Mouse (Mus musculus) Patski (cell line): ENCODE data around the gene Ghr. TPM values are rescaled to one million over a fixed set of nuclear protein-coding genes. Genes with fewer than 3 reads are reported as not detected.

Experiments used
- ATAC-seq: fragments of 100-300 bp; one replicate; pipeline ENCODE4 v1.8.0; 2021
- CTCF ChIA-PET: fragments of 350-600 bp; sonication (Branson Sonifier 250); formaldehyde crosslinking; loops from one replicate; lab custom pipeline; 2022; ENCODE audit warnings: inconsistent platforms; lab: Charles Lee
- POLR2A ChIA-PET: fragments of 350-600 bp; sonication (Branson Sonifier 250); formaldehyde crosslinking; loops from one replicate; lab custom pipeline; 2022; ENCODE audit warnings: antibody characterized with exemption, inconsistent platforms; lab: Charles Lee
- DNase-seq: peaks from one replicate; pipeline ENCODE4 v3.0.0-alpha.2; 2011; ENCODE audit warnings: low read depth, low spot score
- H3K27me3 ChIP-seq: fragments of 371-371 bp; one replicate; pipeline ENCODE4 v1.5.1; 2021
- CTCF ChIP-seq: fragments of 100-300 bp; IDR thresholded peaks from one replicate; pipeline ENCODE4 v1.5.1; 2021
- in situ Hi-C: fragments of 300-500 bp; cut with MboI; formaldehyde crosslinking; loops from 3 replicates; pipeline ENCODE4 v1.11.1; 2018; ENCODE audit warnings: low pct_unique_long_range_greater_than_20kb, mixed read lengths
- polyA plus RNA-seq: library from polyadenylated mRNA; unstranded; gene quantifications from one replicate; pipeline ENCODE4 v1.2.3, GENCODE M21; 2021

Gene Ghr
- polyA plus RNA-seq, 1 experiment from 2014 or later, result 46.8 TPM

DNA sequence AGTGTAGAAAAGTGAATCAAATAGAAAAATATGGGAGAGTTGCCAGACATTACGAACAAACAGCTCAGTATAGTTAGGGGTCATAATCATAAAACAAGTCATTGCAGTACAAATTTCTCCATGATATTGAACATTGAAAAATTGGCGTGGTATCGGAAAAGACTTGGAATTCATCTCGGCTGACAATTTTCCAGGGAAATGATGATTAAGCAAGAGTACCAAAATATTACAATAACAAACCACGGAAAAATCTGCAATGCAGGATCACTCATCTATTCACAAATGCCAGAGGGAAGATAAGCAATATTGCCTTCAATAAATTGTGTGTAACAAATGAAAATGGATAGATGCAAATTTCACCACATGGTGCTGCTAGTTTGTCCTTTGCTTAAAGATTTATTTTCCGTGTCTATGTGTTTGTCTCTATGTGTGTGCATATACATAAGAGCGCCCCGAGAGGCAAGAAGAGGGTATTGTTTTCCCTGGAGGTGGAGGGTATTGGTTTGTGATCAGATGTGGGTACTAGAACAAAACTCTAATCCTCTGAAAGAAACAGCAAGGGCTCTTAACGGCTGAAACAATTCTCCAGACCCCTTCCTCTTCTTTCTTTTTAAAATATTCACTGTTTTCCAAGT, 85.2 kb downstream of the Ghr start:
- DNase-seq (no peak), ATAC-seq (no peak)
- TF ChIP-seq CTCF, result no peak
- H3K27me3 ChIP-seq, result no peaks in the 10 kb centered on the region
- ChIA-PET POLR2A (interaction anchor here (1.6 kb wide), 1 partner anchor 14 kb away, joined by 3 read pairs; no protein-coding TSS in a partner anchor), CTCF (interaction anchor here (1.3 kb wide), 1 partner anchor 11 kb away, joined by 5 read pairs; no protein-coding TSS in a partner anchor)
- in situ Hi-C loops, result no loop called here

DNA sequence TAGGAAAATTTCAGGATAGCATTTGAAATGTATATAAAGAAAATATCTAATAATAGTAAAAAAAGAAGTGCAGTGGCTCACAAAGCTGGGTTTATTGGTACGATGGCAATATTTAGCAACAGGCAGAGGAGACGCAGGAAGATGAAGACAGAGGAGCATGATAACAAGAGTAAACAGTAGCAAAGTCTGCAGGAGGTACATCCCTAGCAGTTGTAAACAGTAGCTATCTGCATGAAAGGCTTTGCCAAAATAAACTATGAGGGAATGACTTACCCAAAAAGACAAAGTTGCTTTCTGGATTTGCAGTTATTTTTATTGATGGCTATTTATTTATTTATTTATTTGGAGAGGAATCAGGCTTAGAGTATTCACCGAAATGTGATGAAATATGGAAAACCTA, 92.4 kb downstream of the Ghr start:
- no peaks in the 10 kb centered on the region for H3K27me3 ChIP-seq
- ChIA-PET CTCF (interaction anchor here (1.7 kb wide), 1 partner anchor 91 kb away, joined by 5 read pairs; no protein-coding TSS in a partner anchor), POLR2A (no interaction called here)
- DNase-seq, result no peak
- in situ Hi-C loops, result no loop called here
- ATAC-seq, result no peak
- TF ChIP-seq CTCF, result no peak

DNA sequence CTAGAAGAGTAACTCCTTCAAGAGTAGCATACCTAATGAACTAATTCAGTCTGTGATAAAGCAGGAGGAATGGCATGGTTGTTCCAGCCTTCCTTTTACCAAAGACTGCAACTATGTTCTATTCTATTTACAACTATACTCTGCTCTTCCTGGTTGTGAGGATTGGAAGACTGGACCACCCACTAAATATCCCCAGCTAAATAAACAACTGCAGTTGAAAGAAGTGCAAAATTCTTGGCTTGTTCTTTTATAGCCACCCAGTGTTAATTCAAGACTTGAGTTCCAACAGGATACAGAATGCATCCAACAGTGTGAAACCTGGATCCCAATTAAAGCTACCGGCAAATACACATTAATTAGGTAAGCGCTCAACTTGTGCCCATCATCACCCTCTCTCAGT, 93.3 kb downstream of the Ghr start:
- in situ Hi-C loops, result no loop called here
- no peak for DNase-seq
- H3K27me3 ChIP-seq, result no peaks in the 10 kb centered on the region
- ChIA-PET POLR2A (no interaction called here), CTCF (interaction anchor here (1.3 to 1.7 kb wide), 2 partner anchors 92 to 134 kb away, joined by 4 to 5 read pairs; no protein-coding TSS in a partner anchor)
- ATAC-seq, result no peak
- TF ChIP-seq CTCF, result no peak

DNA sequence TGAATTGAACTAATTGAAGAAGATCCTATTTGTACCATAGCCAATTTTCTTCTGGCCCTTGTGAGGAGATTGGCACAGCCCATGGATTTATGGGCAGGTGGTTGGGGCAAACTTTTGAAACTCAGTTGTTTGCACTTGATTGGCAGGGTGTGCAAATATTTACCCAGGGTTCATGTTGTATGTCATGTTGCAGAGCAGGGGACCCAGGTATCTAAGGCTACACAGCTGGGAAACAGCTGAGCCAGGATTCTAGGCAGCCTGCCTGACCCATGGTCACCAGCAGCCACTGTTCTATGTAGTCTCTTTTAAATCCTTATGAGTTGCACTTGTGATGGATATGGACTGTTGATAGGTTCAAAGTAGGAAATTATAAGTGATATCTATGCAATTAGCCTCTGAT, 94.1 kb downstream of the Ghr start:
- ChIA-PET POLR2A (no interaction called here), CTCF (interaction anchor here (1.3 kb wide), 1 partner anchor 133 kb away, joined by 4 read pairs; no protein-coding TSS in a partner anchor)
- DNase-seq (no peak), ATAC-seq (no peak)
- H3K27me3 ChIP-seq, result no peaks in the 10 kb centered on the region
- in situ Hi-C loops, result no loop called here
- TF ChIP-seq CTCF, result no peak

DNA sequence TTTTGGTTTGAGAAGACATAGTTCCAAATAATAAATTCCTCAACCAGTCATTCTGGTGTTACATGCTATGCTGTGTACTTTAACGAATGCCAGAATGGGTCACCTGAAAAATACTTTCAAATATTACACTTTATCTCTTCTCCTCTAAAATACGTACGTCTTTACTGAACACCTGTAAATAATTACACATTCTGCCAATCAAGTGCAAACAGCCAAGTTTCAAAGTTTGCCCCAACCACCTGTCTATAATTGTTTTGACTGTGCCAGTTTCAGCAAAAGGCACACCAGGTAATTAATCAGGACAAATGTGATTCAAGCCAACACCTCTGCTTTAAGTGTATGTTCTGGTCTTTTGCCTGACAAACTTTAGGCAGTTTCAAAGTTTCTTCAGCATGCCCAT, 94.7 kb downstream of the Ghr start:
- in situ Hi-C loops, result no loop called here
- no peaks in the 10 kb centered on the region for H3K27me3 ChIP-seq
- ATAC-seq (no peak), DNase-seq (no peak)
- ChIA-PET POLR2A (no interaction called here), CTCF (no interaction called here)
- TF ChIP-seq CTCF, result no peak

DNA sequence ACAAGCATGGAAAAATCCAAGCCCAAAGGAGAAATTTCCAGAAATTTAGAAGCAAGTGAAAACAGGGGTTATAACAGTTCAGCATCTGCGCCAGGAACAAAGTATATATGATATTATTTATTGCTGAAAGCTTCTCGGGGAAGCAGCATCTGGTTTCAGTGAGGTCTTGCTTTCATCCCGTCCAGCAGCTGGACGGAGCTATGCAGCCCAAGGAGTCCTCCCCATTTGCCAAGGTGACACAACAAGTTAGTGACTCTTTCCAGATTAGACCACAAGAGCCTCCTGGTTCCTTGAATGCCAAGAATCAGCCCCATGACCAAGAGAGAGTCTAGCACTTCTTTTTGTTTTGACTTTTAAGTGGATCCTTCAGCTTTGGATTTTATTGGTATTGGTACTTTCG, 96.6 kb downstream of the Ghr start:
- POLR2A ChIA-PET, result interaction anchor here (1.0 kb wide), 1 partner anchor 19 kb away, joined by 6 read pairs; no protein-coding TSS in a partner anchor
- H3K27me3 ChIP-seq, result no peaks in the 10 kb centered on the region
- CTCF ChIA-PET, result interaction anchor here (1.0 to 1.4 kb wide), 2 partner anchors 18 to 27 kb away, joined by 3 read pairs; no protein-coding TSS in a partner anchor
- in situ Hi-C loops, result no loop called here
- no peak for TF ChIP-seq CTCF
- DNase-seq, result no peak
- ATAC-seq, result no peak

DNA sequence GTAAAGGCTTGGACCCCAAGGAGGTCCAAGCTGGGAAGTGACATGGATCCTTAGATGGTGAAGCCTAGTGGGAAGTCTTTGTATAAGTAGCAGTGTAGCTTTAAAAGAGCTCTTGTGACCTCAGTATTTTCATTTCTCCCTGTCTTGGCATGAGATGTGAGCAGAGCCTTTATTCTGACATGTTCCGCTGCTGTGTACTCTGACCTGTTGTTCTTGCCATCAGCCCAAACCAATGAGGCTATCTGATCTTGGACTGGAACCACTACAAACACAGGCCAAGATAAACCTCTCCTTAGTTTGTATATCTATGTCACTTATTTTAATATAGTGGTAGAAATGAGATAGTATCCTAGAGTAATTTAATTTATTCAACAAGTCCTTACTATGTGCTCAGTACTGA, 97.9 kb downstream of the Ghr start:
- in situ Hi-C loops, result no loop called here
- no peak for TF ChIP-seq CTCF
- POLR2A ChIA-PET, result no interaction called here
- no peak for ATAC-seq
- CTCF ChIA-PET, result no interaction called here
- no peaks in the 10 kb centered on the region for H3K27me3 ChIP-seq
- no peak for DNase-seq

DNA sequence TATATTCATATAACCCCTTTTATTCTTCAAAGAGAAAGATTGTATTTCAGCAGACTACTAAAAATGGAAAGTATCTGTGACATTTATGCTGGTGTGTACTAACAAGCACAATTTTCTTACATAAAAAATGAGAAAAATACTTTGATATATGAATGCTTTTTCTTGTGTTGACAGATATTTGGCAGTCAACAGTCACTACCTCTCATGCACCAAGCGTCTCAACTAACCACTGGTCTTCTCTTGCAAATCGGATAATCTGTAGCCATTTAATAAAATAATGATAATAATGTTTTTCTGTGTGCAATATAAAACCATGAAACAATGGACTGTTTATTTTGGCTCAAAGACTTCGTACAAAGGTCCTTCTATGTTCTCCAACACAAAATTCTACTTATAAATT, 99.8 kb downstream of the Ghr start:
- TF ChIP-seq CTCF, result no peak
- no peaks in the 10 kb centered on the region for H3K27me3 ChIP-seq
- ChIA-PET POLR2A (no interaction called here), CTCF (no interaction called here)
- ATAC-seq (no peak), DNase-seq (no peak)
- in situ Hi-C loops, result no loop called here

DNA sequence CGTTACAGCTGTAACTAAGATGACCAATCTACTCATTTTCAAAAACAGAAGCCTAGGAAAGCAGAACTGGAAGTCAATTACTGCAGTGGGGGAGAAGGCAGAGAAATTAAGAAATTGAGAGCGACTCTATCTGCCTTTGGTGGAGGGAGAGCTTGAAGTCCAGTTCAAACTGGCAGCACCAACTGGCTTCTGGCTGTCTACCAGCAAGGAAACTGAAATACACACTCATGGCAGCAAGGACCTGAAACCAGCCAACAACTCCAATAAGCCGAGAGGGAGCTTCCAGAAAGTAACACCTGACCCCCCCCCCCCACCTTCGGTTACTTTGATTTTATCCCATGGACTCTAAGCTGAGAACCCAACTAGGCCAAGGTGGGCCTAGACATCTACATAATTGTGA, 114.1 kb downstream of the Ghr start:
- DNase-seq, result no peak
- ChIA-PET CTCF (interaction anchor here (0.8 kb wide), 2 partner anchors 17 to 28 kb away, joined by 3 read pairs; no protein-coding TSS in a partner anchor), POLR2A (no interaction called here)
- H3K27me3 ChIP-seq, result no peaks in the 10 kb centered on the region
- in situ Hi-C loops, result no loop called here
- ATAC-seq, result no peak
- no peak for TF ChIP-seq CTCF

DNA sequence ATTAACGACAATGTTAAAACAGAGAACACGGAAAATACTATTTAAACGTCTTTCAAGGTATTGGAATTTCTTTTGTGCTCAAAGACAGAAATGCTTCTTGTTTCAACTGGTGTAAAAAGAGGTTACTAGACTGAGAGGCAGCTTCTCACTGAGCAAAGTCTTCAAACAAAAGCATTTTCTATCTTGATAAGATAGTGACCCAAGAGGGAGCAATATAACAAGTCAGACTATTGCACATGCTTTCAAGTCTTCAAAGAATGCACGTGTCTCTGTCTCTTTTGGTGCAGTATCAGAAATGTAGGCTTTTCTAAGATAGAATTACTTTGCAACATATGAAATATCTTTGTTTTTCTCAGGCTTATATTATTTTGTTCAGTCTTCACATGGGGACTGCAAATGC, 116.7 kb downstream of the Ghr start:
- ChIA-PET CTCF (no interaction called here), POLR2A (no interaction called here)
- in situ Hi-C loops, result no loop called here
- DNase-seq (no peak), ATAC-seq (no peak)
- no peaks in the 10 kb centered on the region for H3K27me3 ChIP-seq
- no peak for TF ChIP-seq CTCF

DNA sequence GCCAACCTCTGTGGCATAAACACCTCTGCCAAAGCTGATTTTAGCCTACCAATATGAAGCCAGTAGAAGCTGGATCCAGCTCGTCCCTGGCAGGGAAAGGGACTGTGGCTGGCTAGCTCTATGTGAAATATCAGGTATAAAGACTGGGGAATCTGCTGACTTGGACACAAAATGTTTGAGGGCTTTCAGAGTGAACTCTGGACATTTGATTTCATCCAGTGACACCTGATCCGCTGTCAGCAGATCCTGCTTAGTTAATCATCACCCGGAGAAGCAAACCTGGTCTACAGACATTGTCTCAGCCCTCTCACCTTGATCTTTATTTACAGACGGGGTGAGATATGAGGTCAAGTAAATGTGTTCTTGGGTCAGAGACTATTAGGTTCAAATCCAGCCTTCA, 118.5 kb downstream of the Ghr start:
- no peak for TF ChIP-seq CTCF
- ChIA-PET POLR2A (no interaction called here), CTCF (interaction anchor here (1.0 kb wide), 1 partner anchor 21 kb away, joined by 3 read pairs; no protein-coding TSS in a partner anchor)
- in situ Hi-C loops, result no loop called here
- DNase-seq, result no peak
- no peak for ATAC-seq
- no peaks in the 10 kb centered on the region for H3K27me3 ChIP-seq
